Mouse (Mus musculus) myocyte (in vitro differentiated cells): Measurements from ENCODE around the gene Phpt1.

Source experiments
- MYOD1 ChIP-seq, 3 experiments: IDR thresholded peaks; one replicate each; pipeline ENCODE4 v1.6.1; 2011; ENCODE audit warnings: control low read depth in 2 of 3, low read depth in 2 of 3, mild to moderate bottlenecking in 2 of 3, moderate library complexity in 1 of 3; ENCODE audit not compliant: insufficient read length in 2 of 3, control insufficient read depth in 1 of 3
- POLR2A ChIP-seq: IDR thresholded peaks from one replicate; pipeline ENCODE4 v1.6.1; 2011; ENCODE audit warnings: low read depth, mild to moderate bottlenecking, control low read depth, moderate library complexity; ENCODE audit not compliant: insufficient read length

- TF ChIP-seq POLR2A (no peak), MYOD1 (IDR thresholded peaks at IDR 0.05; ENCODE audit: control insufficient read depth in 1 of 3, insufficient read length in 2 of 3, low read depth in 2 of 3) (no peak)
Observed at GRCm38 (mm10) chr2:25591863-25592262, 16.8 kb upstream of the Phpt1 start.
